Mouse (Mus musculus) skeletal muscle tissue, adult 2 months (tissue): ENCODE results near the gene Wnk2.
"Not testable (repeated sequence)": the region's sequence is repeated elsewhere in the genome, so short reads cannot be mapped to it uniquely, and the experiment has no call there.

Experiments
- DNase-seq: peaks from one replicate; pipeline ENCODE4 v3.0.0-alpha.2; 2012; ENCODE audit warnings: low read depth, low spot score

The Wnk2 gene

GRCm38 (mm10) chr13:49094667-49095066 is 53.1 kb downstream of the Wnk2 start:
- DNase-seq, result no peak

GRCm38 (mm10) chr13:49093471-49093891 is 54.3 kb downstream of the Wnk2 start:
- DNase-seq, result peak; percentile 45

GRCm38 (mm10) chr13:49092596-49092995 is 55.2 kb downstream of the Wnk2 start:
- no peak for DNase-seq

GRCm38 (mm10) chr13:49090176-49090575 is 57.6 kb downstream of the Wnk2 start:
- no peak for DNase-seq

- peak; percentile 86 for DNase-seq
Observed at GRCm38 (mm10) chr13:49088874-49089273, 58.9 kb downstream of the Wnk2 start.

GRCm38 (mm10) chr13:49087420-49087819 is 60.4 kb downstream of the Wnk2 start:
- peak; percentile 73 for DNase-seq

- no peak for DNase-seq
Observed at GRCm38 (mm10) chr13:49086431-49086830, 61.4 kb downstream of the Wnk2 start.

GRCm38 (mm10) chr13:49085211-49085610 is 62.6 kb downstream of the Wnk2 start:
- no peak for DNase-seq

- DNase-seq, result no peak
Observed at GRCm38 (mm10) chr13:49084781-49085180, 63.0 kb downstream of the Wnk2 start.

GRCm38 (mm10) chr13:49083941-49084340 is 63.9 kb downstream of the Wnk2 start:
- no peak for DNase-seq

GRCm38 (mm10) chr13:49082151-49082879 is 65.5 kb downstream of the Wnk2 start:
- DNase-seq, result no peak

- no peak for DNase-seq
Observed at GRCm38 (mm10) chr13:49076196-49076595, 71.6 kb downstream of the Wnk2 start.

GRCm38 (mm10) chr13:49075377-49075776 is 72.4 kb downstream of the Wnk2 start:
- DNase-seq, result no peak

GRCm38 (mm10) chr13:49073295-49073694 is 74.5 kb downstream of the Wnk2 start:
- no peak for DNase-seq

- no peak for DNase-seq
Observed at GRCm38 (mm10) chr13:49071861-49072260, 76.0 kb downstream of the Wnk2 start.

- no peak for DNase-seq
Observed at GRCm38 (mm10) chr13:49069979-49070378, 77.8 kb downstream of the Wnk2 start.

GRCm38 (mm10) chr13:49069393-49069792 is 78.4 kb downstream of the Wnk2 start:
- no peak for DNase-seq

- DNase-seq, result no peak
Observed at GRCm38 (mm10) chr13:49064257-49064656, 83.6 kb downstream of the Wnk2 start.

- DNase-seq, result no peak
Observed at GRCm38 (mm10) chr13:49060456-49060855, 87.4 kb downstream of the Wnk2 start.

- peak; percentile 51 for DNase-seq
Observed at GRCm38 (mm10) chr13:49058528-49058927, 89.3 kb downstream of the Wnk2 start.

- DNase-seq, result no peak
Observed at GRCm38 (mm10) chr13:49056304-49056703, 91.5 kb downstream of the Wnk2 start.

GRCm38 (mm10) chr13:49054753-49055152 is 93.1 kb downstream of the Wnk2 start:
- DNase-seq, result not testable (repeated sequence)

GRCm38 (mm10) chr13:49053333-49053732 is 94.5 kb downstream of the Wnk2 start:
- DNase-seq, result no peak

- no peak for DNase-seq
Observed at GRCm38 (mm10) chr13:49052512-49052911, 95.3 kb downstream of the Wnk2 start.
